Mouse (Mus musculus): ENCODE measurements around the gene Chmp6.

Gene Chmp6

DNA sequence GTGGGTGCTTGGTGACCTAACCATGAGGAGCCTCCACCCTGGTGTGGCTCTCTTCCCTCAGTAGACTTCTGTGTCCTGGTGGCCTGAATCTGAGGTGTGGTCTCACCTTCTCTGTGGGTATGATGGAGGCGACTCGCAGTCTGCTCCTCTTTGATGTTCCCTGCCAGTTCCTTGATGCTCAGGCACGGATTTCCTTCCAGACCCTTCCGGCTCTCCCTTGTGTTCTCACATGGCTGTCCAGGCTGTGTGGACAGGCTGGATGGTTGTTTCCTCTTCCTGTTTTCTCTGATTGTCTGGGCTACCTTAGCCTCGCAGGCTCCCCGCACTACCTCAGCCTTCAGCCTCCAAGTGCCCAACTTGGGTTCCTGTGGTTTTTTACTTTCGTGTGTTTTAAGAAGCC, 45.6 kb downstream of the Chmp6 start:
- no peak for DNase-seq (ENCODE audit: low read depth, low spot score)

GRCm38 (mm10) chr11:119959714-119960113, 46.5 kb downstream of the Chmp6 start:
- no peak for DNase-seq (ENCODE audit: low read depth, low spot score)

- DNase-seq (ENCODE audit: low read depth, low spot score), result no peak
Observed at GRCm38 (mm10) chr11:119960671-119961070, 47.4 kb downstream of the Chmp6 start.

- DNase-seq (ENCODE audit: low read depth, low spot score), result no peak
Observed at GRCm38 (mm10) chr11:119961511-119961910, 48.3 kb downstream of the Chmp6 start.

GRCm38 (mm10) chr11:119965053-119965452, 51.8 kb downstream of the Chmp6 start:
- DNase-seq (ENCODE audit: low read depth, low spot score), result no peak

DNA sequence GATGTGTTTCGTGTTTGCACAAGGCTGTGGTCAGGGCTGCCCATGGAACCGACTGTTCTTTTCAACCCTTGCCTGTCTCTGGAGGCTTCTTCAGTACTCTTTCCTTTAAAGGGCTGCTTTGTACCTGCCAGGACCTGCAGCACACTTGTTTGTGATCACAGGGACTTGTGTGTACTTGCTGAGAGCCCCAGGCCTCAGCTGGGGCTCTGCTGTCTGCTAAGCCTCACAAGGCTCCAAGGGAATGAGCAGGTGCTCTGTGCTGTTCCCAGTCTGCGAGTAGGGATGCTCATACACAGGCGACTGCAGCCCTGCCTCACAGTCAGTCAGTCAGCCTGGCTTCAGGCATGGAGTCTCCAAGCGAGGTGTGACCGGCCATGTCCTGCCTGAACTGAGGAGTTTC, 53.1 kb downstream of the Chmp6 start:
- no peak for DNase-seq (ENCODE audit: low read depth, low spot score)

- DNase-seq (ENCODE audit: low read depth, low spot score), result no peak
Observed at GRCm38 (mm10) chr11:119967401-119967800, 54.2 kb downstream of the Chmp6 start.

DNA sequence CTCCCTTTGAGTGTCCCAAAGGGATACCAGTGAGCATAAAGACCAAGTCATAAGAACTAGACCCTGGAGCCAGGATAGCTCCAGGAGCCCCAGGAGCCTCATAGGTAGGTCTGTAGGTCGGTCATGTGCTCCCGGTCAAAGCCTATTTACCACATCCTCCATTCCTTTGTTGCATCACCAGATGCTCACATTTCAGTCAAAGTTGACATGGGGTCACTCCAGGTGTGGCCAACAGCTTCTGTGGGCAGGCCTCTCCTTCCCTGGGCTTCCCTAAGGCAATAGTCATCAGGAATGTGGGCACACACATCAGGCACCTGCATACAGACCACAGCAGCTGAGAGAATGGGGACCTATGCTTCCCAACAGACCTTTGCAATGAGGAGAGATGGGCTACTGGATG, 54.7 kb downstream of the Chmp6 start:
- no peak for DNase-seq (ENCODE audit: low read depth, low spot score)

Data from 3T3-L1 (cell line).